Mouse (Mus musculus) ovary, postnatal 36 days (tissue): Measurements from ENCODE around the gene Asxl1.

Experiments
- DNase-seq: peaks from one replicate; pipeline ENCODE4 v3.0.0; 2022; ENCODE audit warnings: low spot score, mixed read lengths

Gene Asxl1

GRCm38 (mm10) chr2:153345454-153346220, at the start of gene Asxl1:
Asxl1 (plus strand) TSS chr2:153345829.
- peak; percentile 96 for DNase-seq

DNA sequence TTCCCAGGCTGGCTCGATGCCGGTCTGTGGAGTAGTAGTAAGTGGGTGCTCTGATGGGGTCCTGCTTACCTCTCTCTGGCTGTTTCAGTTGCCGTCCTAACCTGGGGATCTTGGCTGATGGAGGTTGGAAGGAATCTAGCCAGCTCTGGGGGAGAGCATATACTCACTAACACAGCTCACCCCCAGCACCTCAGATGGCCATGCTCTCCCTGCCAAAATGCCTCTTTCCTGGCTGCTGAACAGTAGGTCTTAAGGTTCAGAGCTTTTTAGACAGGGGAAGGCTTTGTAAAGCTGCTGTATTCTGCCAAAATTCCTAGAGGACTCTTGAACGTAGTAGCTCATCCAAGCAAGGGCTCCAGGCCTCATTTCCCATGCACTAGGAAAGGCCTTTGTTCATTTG, 47.9 kb upstream of the Asxl1 start:
- no peak for DNase-seq

DNA sequence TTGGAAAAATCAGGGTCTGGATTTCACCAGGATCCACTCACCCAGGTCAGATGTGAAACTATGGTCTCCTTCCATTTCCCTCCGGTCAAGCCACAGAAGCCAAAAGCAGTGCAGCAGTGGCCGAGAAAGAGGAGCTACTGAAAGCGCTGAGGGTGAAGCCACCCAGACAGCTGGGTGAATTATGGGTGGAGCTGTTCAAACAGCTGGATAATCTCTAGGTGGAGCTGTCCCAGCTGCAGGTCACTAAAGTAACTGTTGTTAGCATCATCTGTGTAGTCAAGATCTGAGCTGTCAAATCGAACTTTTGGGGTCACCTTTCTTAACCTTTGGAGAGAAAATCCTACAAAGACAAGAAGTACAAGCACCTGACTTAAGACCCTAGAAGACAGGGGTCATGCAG, 47.2 kb upstream of the Asxl1 start:
- no peak for DNase-seq

- peak; percentile 22 for DNase-seq
Observed at GRCm38 (mm10) chr2:153298863-153299262, 46.8 kb upstream of the Asxl1 start.

- no peak for DNase-seq
Observed at GRCm38 (mm10) chr2:153301123-153301522, 44.5 kb upstream of the Asxl1 start.

- peak; percentile 62 for DNase-seq
Observed at GRCm38 (mm10) chr2:153305240-153305639, 40.4 kb upstream of the Asxl1 start.

GRCm38 (mm10) chr2:153308586-153308985, 37.0 kb upstream of the Asxl1 start:
- DNase-seq, result no peak

- DNase-seq, result no peak
Observed at GRCm38 (mm10) chr2:153309106-153309505, 36.5 kb upstream of the Asxl1 start.

- DNase-seq, result no peak
Observed at GRCm38 (mm10) chr2:153310228-153310627, 35.4 kb upstream of the Asxl1 start.

DNA sequence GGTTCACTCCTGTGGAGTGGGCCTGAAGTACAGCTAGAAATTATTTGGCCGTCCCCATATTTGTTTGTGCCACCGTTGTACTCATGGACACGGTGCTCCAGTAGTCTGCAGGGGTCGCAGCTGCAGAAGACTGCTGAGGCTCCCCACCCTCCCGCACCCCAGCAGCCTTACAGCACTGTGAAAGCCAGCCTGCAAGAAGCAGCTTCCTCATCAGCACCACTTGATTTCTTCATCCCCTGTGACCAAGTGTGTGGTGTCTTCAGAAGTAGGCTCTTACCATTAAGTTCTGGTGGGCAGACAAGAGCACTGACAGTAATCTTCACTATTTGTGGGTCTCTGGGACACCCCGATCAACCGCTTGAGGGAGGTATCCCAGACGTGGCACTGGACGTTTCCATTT, 32.7 kb upstream of the Asxl1 start:
- no peak for DNase-seq

- no peak for DNase-seq
Observed at GRCm38 (mm10) chr2:153318408-153318807, 27.2 kb upstream of the Asxl1 start.

DNA sequence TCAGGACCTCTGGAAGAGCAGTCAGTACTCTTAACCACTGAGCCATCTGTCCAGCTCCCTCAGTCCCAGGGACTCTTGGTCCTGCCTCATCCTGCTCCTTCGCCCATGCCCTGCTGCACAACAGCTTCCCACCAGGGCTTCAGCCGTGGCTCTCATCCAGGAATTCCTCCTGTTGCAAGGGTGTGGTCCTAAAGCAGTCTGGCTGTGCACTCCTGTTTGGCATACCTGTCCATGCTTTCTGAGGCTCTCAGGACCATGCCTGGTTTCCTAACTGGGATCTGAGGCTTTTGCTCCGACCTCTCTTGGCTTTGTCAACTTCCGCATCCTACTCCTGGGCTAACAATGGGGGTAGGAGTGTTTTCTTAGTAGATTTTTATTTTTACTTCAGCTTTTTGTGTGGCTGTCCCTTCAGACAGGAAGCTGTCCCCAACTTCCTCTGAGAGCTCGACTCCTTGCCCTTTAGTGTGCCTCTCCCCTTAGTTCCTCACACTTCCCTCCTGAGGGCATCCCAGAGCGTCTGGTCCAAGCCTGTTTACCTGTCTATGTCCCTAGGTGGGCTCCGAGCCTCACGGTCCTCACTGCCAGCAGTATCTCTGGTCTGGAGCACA, 26.5 kb upstream of the Asxl1 start:
- DNase-seq, result no peak

DNA sequence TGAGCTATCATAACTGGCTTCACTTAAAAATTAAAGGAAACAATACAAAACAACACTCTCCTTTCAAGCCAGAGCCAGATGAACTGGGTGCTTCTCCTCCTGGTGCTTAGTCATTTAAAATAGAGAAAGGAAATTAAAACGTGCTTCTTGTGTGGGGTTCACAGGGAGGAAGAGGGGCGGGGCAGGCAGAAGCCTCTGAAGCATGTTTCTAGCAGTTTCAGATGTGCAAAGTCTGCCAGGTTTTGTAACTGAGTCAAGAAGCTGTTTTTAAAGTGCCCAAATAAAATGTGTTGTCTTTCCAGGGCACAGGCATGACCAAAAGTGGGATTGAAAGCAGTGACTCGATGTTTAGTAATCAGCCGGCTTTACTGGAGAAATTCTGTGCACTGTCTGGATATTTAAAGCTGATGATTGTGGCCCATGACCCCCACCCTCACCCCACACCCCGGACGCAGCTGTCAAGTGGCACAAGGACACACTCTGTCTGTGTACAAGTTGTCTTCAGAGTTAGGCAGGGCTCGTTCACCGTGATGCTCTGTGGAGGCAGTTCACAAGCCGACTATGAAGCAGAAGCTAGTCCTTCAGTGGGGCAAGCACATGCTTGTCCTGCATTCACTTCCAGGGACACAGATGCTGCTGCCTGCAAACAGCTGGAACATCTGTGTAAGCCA, 19.8 kb upstream of the Asxl1 start:
- no peak for DNase-seq

DNA sequence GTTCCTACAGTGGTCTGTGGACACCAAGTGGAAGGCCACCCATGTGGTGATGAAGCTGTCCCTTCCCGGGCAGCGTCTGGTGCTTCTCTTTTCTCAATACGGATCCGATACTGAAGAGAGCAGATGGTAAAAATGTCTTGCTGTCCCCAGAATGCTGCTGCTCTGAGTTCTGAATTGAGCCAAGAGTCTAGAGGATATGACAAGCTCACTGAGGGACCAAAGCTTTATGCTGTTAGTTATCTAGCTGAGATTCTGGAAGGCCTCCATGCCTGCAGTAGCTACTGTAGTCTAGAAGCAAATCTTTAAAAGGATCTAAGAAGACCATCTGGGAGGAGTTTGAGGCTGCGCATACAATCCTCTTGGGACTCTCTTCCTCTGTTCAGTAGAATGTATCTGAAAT, 13.4 kb upstream of the Asxl1 start:
- DNase-seq, result no peak

- no peak for DNase-seq
Observed at GRCm38 (mm10) chr2:153332981-153333380, 12.6 kb upstream of the Asxl1 start.

DNA sequence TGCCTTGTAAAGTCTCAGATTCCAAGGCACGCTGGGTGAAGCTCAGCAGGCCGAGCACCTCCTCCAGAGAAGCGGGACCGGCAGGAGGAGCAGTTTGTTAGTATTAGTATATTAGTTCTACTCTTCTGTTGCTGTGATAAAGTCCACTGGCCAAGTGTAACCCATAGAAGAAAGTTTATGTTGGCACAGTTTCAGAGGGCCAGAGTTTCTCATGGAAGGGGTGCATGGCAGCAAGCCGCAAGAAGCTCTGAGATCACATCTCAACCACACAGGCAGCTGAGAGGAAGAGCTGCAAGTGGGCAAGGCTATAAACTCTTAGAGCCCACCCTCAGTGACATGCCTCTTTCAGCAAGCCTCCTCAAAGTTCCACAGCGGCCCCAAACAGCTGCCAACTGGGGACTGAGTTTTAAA, 11.8 kb upstream of the Asxl1 start:
- no peak for DNase-seq

DNA sequence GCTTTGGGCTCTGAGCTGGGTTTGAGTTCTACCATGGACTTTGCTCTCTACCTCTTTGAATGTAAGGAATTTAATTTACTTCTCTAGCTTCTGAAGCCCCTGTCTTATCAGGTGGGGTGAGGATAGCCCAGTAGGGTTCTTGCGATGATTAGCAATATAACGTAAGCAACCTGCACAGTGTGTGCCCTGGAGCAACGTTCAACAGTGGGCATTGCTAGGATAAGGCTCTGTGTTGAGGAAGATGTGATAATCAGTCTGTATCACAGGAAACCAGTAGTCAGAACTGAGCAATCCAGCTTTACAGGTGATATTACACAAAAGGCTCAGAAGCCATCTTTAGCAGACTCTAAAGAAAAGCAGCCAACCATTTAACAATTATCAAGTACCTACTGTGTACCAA, 11.3 kb upstream of the Asxl1 start:
- DNase-seq, result no peak

DNA sequence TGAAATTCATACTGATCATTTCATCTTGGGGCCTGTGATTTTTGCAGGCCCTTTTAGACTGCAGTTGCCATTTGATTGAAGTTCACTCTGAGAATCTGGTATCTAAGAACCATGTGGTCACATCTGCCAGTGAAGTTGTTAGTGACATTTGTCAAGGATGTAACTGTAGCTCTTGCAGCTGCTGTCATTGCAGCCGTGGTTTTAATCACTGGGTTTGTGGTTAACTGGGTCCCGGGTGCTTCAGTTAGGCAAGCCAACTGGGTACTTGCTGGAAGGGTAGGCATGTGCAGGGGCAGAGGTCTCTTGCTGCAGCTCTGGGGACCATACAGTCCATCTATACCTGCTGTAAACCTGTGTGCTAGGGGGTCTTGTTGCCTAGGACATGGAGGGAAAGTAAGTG, 9.5 kb upstream of the Asxl1 start:
- no peak for DNase-seq

DNA sequence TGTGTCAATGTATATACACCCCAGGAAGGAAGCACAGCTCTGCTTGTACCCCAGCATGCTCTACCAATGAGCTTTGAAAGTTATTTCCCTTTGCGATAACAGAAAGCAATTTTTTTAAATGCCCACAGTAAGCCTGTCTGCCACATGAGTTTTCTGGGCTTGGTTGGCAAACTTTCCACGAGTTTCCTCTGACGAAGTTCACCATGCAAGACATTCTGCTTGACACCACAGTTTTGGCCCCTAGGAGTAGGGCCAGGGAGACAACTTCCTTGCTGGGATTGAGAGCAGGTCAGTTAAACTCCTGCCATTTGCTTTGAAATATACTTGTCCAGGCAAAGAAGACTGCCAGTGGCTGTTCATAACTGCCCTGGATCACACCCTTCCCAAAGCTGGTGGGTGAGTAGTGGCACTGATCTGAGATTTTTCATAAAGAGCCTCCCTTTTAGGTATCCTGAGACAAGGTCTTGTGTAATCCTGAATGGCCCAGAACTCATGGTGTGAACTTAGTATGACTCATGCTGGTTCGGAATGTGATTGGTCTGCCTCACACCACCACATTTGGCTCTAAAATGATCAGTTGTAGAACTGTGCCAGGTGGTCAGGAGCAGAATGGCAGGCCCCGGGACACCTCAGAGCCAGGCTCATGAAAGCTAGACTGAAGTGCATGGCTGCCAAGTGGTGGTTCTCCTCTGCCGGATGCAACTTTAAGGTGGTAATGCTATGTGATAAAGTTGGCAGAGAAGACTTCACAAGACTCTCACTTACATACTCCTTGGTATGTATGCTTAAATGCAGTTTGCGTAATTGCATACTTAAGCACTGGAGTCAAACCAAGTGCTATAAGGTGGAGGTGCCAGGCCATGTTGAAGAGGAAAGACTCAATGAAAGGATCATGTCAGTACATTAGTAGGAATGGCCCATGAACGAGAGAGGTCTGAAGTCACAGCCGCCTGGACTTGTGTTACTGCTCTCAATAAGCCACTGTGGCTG, 7.0 kb upstream of the Asxl1 start:
- no peak for DNase-seq

DNA sequence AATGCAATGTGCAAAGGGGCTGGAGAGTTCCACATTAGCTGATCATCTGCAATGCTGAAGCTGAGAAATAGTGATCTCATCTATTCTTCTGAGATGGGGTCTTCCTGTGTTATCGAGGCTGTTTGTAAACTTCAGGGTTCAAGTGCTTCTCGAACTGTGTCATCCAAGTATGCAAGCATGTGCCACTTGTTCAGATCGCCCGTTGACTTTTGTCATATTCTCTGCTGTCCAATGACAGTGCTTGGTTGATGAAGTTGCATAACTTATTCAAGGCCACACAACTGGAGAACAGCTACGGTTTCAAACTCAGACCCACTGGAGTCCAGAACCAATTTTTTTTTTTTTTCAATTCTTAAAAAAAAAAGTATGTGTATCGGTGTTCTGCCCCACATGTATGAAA, 3.5 kb upstream of the Asxl1 start:
- no peak for DNase-seq

GRCm38 (mm10) chr2:153342602-153343001, 3.0 kb upstream of the Asxl1 start:
- DNase-seq, result no peak

DNA sequence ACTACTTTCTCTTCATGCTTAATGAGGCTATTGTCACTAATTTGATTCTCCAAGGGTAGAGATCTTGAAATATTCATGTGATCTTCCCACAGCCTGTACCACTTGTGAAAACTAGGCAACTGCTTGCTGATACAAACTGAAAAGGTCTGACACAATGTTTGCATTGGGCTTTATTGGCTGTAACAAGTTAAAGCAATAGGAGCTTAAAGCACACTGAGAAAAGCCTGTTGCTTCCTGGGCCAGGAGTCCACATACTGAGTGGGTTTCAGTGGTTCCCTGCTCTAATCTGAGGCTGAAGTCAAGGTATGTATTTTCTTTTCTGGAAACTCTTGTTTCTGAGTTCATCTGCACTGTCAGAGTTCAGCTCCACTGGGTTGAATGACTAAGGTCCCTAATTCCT, 2.4 kb upstream of the Asxl1 start:
- no peak for DNase-seq
